Mouse (Mus musculus): ENCODE results near the gene Nudt10.
"Not testable (repeated sequence)": the region's sequence is repeated elsewhere in the genome, so short reads cannot be mapped to it uniquely, and the experiment has no call there.

GRCm38 (mm10) chrX:6172823-6173640, at the start of gene Nudt10:
- not testable (repeated sequence) for TF ChIP-seq CTCF, POLR2A (IDR thresholded peaks at IDR 0.05; ENCODE audit: extremely low read depth, insufficient read depth, low read length)

Measured in cortical plate, adult 2 months (tissue).